Mouse (Mus musculus) gastrocnemius, adult 2 months (tissue): ENCODE data around the gene Tyk2. TPM values are rescaled to one million over a fixed set of nuclear protein-coding genes. Genes with fewer than 3 reads are reported as not detected.

Experiments
- DNase-seq: peaks from one replicate; pipeline ENCODE4 v3.0.0; 2022
- H3K27ac ChIP-seq: fragments of 200-600 bp; 2 replicates; pipeline ENCODE4 v1.8.1; 2022; ENCODE audit warnings: mild to moderate bottlenecking
- H3K4me3 ChIP-seq: fragments of 200-600 bp; 2 replicates; pipeline ENCODE4 v1.8.1; 2022; ENCODE audit warnings: mild to moderate bottlenecking, moderate library complexity
- CTCF ChIP-seq: fragments of 200-600 bp; IDR thresholded peaks from 2 replicates; pipeline ENCODE4 v1.8.1; 2022; ENCODE audit warnings: antibody characterized with exemption, mild to moderate bottlenecking, moderate library complexity
- intact Hi-C: fragments of 180-260 bp; cut with DNase I; formaldehyde crosslinking; loops from one replicate; pipeline ENCODE4 v1.15.1; 2025
- long read RNA-seq, 2 experiments: library from polyadenylated mRNA; stranded (forward); transcript quantifications; one replicate each; pipeline ENCODE4 v2.0.0; 2021
- total RNA-seq, 2 experiments: library from RNA; stranded (reverse); gene quantifications; 2 replicates each; pipeline ENCODE4 v1.2.3; 2021

The Tyk2 gene
- 1 to 10 TPM; 4.4 to 5.9 TPM for total RNA-seq
- long read RNA-seq, experiment 1, full-length matches to known transcripts, result 8 of 18 reads
- long read RNA-seq, experiment 1, partial matches to known transcripts, result 3 of 18 reads
- long read RNA-seq, experiment 1, other reads (novel, unspliced or antisense), result 7 of 18 reads
- long read RNA-seq, experiment 2, full-length matches to known transcripts, result 3 of 12 reads
- long read RNA-seq, experiment 2, partial matches to known transcripts, result 3 of 12 reads
- long read RNA-seq, experiment 2, other reads (novel, unspliced or antisense), result 6 of 12 reads

DNA sequence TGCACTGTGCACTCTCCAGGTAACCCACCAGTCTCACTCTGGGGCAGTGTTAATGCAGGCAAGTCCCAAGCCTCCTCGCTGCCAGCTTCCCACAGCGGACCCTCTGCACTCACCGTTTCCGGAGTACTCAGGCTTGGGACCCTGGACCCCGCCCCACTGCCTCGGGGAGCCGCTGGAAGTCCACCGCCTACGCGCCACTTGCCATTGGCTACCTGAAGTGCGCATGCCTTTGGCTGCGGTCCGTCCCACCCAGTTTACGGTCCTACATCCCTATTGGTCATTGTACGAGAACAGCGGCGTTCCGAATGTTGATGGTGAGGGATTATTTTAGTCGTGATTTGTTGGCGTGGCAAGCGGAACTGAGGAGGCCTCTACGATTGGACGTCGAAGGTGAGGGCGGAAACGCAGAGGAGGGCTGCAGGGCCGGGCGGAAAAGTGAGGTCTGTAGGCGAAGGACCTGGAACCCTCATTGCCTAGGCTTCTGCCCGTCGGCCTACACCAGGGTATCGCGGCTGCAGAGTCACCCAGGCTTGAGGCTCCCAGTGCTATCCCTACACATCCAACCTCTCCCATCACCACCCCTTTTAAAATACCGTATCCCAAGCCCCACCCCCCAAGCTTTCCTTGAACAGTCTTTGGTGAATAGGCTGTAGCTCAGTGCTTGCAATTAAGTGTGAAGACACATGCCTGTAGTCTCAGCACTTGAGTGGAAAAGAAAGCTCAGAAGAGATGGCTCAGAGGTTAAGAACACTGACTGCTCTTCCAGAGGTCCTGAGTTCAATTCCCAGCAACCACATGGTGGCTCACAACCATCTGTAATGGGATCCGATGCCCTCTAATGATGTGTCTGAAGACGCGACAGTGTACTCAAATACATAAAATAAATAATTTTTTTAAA is at the start of gene Tyk2:
Tyk2 (minus strand) TSS at position 185 of the 898 bp plus-strand sequence.
- Histone ChIP-seq H3K27ac (peak within 1 kb of the TSS; percentile 87), H3K4me3 (peak within 1 kb of the TSS; percentile 88)
- peak; percentile 92 for DNase-seq
- intact Hi-C loops, result loop anchor here (5.0 kb wide), 2 partner anchors 39 to 99 kb away; partner anchors contain the start of genes Gm38431, Icam5 and Raver1
- TF ChIP-seq CTCF, result no peak

DNA sequence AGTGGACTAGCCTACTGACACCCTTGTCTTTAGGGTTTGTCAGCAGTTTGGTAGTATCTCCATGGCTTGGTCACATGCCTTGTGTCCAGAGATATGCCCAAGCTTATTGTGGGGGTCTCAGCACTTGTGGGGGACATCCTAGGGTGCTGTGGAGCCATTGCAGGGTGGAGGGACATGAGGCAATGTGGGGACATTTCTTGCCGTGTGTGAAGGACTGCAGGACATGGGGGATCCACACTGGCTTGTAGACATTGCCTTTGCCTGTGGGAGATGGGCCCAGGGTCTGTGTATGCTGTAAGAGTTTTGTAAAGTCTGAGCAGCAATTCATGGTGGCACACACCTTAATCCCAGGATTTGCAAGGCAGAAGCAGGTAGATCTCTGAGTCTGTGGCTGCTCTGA is 49.8 kb upstream of the Tyk2 start:
- peak overlapping the region; percentile 81; the same call in 1 of the 2 replicates for H3K27ac ChIP-seq

DNA sequence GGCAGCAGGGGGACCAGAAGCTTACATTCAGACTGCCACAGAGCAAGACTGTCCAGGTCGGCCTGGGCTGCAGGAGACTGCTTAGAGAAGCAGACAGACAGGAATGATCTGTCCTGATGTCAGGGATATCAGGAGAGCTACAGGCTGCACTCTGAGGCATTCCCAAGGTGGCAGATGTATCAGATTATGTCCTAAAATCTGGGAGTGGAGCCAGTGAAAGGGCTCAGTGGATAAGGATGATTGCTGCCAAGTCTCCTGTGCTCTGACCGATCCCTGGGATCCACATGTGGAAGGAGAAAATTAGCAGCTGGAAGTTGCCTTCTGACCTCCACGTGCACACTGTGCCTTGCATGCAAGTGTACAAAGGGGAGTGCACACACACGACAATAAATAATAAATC is 49.4 kb upstream of the Tyk2 start:
- TF ChIP-seq CTCF, result no peak
- H3K27ac ChIP-seq, result peak overlapping the region; percentile 81
- DNase-seq, result peak; percentile 41
- intact Hi-C loops, result no loop called here
- H3K4me3 ChIP-seq, result no peak overlapping the region

More for the DNA sequence above, 49.8 kb upstream of the Tyk2 start:
- H3K4me3 ChIP-seq, result no peak overlapping the region
- no peak for TF ChIP-seq CTCF
- intact Hi-C loops, result no loop called here
- no peak for DNase-seq

DNA sequence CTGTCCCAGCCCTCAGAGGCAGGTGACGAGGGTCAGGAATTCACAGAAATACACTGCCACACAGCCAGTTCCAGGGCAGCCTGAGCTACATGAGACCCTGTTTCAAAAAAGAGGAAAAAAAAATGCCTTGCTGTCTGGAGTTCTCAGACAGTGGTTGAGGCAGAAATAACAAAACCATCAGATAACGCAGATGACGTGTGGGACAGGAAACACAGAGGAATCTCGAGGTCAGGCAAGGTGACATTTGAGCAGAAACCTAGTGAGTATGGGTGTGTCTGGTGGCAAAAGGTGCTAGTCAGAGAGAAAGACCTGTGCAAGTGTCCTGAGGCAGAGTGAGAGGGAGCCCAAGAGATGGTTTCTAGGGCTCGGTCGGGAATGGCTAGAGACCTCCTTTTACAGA is 41.3 kb upstream of the Tyk2 start:
- intact Hi-C loops, result no loop called here
- no peak for TF ChIP-seq CTCF
- Histone ChIP-seq H3K27ac (no peak overlapping the region), H3K4me3 (no peak overlapping the region)
- DNase-seq, result no peak

DNA sequence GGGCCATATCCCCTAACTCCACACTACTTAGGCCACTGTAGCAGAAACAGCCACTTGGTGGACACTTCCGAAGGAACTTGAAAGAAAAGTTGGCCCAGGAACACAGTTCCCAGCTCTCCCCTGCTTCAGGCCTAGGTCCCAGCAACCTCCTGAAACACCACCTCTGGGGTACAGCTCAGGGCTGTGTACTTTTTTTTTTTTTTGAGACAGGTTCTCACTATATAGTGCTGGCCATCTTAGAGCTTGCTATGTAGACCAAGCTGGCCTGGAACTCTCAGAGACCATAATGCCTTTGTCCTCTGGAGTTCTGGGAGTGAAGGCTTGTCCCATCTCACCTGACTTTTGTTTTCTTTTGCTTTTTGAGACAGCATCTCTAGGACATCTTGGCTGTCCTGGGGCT is 38.1 kb upstream of the Tyk2 start:
- Histone ChIP-seq H3K4me3 (no peak overlapping the region), H3K27ac (peak overlapping the region; percentile 88; the same call in 1 of the 2 replicates)
- TF ChIP-seq CTCF, result no peak
- no peak for DNase-seq
- intact Hi-C loops, result loop anchor here (2.0 kb wide), 1 partner anchor 16 kb away; no protein-coding TSS in a partner anchor

DNA sequence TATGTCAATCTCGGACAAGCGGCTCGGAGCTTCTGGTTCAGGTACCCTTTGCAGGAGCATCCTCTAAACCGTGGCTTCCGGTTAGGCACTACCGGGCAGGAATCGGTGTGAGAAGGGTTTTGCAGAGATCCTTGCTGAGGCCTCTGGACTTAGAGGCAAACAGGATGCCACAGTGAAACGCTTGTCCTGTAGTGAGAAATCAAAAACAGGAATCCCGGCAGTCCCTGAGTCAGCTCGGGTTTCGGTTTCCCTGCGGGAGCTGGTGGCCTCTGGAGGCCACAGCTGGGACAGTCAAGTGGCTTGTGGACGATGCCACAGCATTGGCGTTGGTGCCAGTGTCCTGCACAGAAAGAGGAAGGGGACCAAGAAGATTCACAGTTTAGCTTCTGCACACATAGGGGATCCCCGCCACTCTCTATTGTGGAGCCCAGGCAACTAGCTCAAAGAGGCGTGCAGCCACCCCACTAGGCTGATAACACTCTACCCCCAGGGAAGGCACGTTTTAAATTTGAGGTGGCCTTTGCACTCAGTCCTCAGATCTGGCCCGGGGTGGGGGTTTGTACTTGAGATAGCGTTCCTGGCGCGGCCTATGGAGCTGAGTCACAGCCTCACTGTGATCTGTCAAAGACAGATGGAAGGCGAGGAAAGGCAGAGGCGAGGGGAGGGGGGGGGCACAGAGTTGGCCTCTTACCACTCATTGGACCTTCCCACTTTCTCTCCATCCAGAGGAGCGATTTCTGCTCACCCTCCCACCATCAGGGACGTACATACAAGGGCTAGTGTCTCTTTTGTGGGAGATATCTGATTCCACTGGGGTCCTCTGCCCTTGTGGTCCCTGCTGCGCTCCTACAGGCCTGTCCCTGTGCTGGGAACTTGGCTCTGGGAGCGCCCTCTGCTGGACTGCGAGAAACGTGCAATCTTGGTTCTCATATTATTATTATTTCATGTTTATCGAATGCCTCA is 37.4 kb upstream of the Tyk2 start:
- Histone ChIP-seq H3K4me3 (peak overlapping the region; percentile 71), H3K27ac (peak overlapping the region; percentile 88)
- intact Hi-C loops, result loop anchor here (2.0 kb wide), 1 partner anchor 16 kb away; no protein-coding TSS in a partner anchor
- DNase-seq, result peak; percentile 83
- TF ChIP-seq CTCF, result peak; percentile 88

DNA sequence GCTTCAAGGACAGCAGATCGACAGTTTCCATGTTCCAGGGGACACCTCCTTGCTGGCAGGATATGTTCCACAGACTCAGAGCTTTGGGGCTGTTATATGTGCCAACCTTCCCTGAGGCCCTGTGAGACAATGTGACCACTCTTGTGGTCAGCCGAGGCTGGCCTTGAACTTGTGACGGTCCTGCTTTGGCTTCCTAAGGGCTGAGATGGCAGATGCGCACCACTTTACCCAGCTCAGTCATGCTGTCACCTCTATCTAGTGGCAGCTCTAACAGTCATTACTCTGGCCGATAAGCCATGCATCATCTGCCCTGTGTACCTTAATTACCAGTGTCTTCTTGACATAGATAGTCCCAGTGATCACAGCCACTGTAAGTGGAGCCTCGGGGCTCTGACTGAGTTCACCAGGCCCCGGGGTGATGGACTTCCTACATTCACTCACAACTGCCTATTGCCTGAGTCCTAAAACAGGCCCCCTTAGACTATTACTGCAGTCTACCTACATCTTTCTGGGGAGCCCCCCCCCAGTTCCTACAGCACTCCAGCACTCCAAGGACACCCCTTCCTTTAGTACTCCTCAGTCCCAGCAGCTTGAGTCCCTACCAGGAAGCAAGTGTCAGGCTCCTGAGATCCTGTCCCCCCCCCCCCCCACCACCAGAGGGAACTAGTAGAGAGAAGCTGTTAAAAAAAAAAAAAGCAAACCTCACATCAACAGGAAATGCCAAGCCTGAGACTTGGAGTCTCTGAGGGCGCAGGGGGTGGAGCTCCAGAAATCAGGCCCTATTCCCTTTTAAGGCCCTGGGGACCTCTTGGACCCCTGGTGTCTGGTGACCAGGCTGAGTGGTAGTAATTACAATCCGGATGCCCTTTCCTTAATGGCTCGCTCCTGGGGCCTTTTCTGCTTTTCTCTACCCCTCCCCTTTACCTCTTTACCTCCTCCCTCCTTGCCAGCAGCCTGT is 36.4 kb upstream of the Tyk2 start:
- TF ChIP-seq CTCF, result no peak
- DNase-seq, result no peak

DNA sequence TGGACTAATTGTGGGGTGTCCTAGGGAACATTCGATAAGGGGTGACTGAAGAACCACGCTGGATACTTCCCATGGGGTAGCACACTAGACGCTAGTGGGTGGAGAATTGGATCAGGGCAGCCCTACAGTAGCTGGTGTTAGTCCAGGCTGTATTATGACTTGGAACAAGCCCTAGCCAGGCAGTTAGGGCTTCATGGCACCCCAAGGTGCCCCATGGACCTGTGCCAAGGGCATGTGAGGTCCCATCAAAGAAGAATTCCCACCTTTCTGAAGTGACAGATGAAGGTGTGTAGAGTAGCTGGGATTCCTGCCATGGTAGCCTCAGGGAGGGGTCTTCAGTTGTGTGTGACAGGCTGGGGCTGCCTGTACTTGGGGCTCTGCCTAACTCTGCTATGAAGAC is 35.5 kb upstream of the Tyk2 start:
- no peak for TF ChIP-seq CTCF
- intact Hi-C loops, result no loop called here
- Histone ChIP-seq H3K4me3 (peak overlapping the region; percentile 70), H3K27ac (no peak overlapping the region; the same call in 1 of the 2 replicates)
- no peak for DNase-seq

More for the DNA sequence above, 36.4 kb upstream of the Tyk2 start:
- intact Hi-C loops, result loop anchor here (2.0 kb wide), 1 partner anchor 15 kb away; no protein-coding TSS in a partner anchor
- peak overlapping the region; percentile 71 for H3K4me3 ChIP-seq
- peak overlapping the region; percentile 88 for H3K27ac ChIP-seq

DNA sequence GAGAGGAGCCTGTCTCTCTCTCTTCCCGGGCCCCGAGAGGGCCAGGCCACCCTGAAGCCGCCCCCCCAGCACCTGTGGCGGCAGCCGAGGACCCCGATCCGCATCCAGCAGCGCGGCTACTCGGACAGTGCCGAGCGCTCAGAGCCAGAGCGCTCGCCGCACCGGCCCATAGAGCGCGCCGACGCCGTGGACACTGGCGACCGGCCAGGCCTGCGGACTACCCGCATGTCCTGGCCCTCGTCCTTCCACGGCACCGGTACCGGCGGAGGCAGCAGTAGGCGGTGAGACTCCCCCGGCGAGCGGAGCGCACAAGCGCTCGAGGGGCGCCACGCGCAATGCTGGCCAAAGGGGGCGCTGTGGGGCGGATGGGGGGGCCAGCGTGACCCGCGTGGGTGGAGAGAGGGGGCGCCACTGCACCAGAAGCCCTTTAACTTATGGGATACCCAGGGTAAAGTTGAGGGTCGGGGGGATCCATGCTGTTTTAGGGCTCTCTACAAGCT is 35.0 kb upstream of the Tyk2 start:
- H3K4me3 ChIP-seq, result peak overlapping the region; percentile 70
- TF ChIP-seq CTCF, result peak; percentile 66
- intact Hi-C loops, result no loop called here
- peak; percentile 62 for DNase-seq
- H3K27ac ChIP-seq, result peak overlapping the region; percentile 35; the same call in 1 of the 2 replicates

DNA sequence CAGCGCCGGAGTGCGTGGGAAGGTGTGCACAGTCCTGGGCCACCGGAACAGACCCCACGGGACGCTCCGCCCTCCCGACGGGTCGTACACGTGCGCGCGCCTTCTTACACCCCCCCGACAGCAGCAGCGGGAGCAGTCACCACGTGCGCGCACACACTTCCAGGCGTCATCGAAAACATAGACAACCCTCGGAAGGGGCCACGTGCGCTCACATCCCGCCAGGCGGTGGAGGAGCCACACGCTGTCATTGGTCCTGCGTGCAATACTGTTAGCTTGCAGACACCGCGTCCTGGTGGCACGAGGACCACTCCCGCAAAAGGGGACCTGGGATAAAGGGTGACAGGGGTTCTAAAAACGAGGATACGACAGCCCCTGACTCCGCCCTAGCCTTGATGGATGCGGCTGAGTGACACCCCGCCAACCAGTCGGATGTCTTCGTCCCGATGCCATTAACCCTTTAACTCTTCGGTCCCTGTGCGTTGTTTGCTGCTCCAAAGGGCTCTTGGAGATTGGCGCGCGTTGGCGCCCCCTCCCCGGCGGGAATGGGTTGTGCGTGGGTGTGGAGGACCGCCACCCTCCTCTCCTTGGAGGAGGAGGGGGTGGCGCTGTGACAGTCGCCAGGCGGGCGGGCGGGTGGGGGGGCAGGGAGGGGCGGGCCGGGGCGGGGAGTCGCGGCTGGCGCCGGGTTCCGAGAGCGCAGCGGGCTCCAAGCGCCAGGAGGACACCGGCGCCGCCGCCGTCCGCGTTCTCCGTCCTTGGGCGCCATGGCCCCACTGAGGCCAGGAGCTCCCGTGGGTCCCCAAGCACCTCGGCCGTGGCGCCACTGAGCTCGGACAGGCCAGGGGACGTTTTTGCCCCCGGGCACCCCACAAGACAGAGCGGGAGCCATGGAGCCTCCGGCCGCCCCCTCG is 34.3 kb upstream of the Tyk2 start, which contains the start of gene Pde4a:
Pde4a (plus strand) TSS at position 674 of the 911 bp plus-strand sequence.
- DNase-seq, result no peak
- Histone ChIP-seq H3K4me3 (peak within 1 kb of the TSS; percentile 70), H3K27ac (peak within 1 kb of the TSS; percentile 35; the same call in 1 of the 2 replicates)
- intact Hi-C loops, result no loop called here
- no peak for TF ChIP-seq CTCF
